Mouse (Mus musculus) MEL (cell line): ENCODE results near the gene Notch2.

Source experiments
- CTCF ChIP-seq, 3 experiments: IDR thresholded peaks in 2 of 3; conservative IDR thresholded peaks in 1 of 3; 2 replicates each; pipeline ENCODE4 v1.5.1; 2011 to 2012; ENCODE audit warnings: low read length in 3 of 3, low read depth in 2 of 3, mild to moderate bottlenecking in 2 of 3, improper control_type of control experiment in 1 of 3, inconsistent platforms in 1 of 3, mixed read lengths in 1 of 3, moderate library complexity in 1 of 3; ENCODE audit not compliant: control insufficient read depth in 1 of 3, insufficient read depth in 1 of 3, poor library complexity in 1 of 3, severe bottlenecking in 1 of 3
- GATA1 ChIP-seq: IDR thresholded peaks from 2 replicates; pipeline ENCODE4 v1.6.1; 2011; ENCODE audit warnings: low read depth, low read length, improper control_type of control experiment
- HCFC1 ChIP-seq: IDR thresholded peaks from 2 replicates; pipeline ENCODE4 v1.6.1; 2012; ENCODE audit warnings: low read depth, mild to moderate bottlenecking, inconsistent platforms, low read length, improper control_type of control experiment, moderate library complexity
- POLR2A ChIP-seq, 2 experiments: IDR thresholded peaks; 2 replicates each; pipeline ENCODE4 v1.6.1; 2011 to 2012; ENCODE audit warnings: low read length in 2 of 2, mild to moderate bottlenecking in 2 of 2, control low read depth in 1 of 2, improper control_type of control experiment in 1 of 2, low read depth in 1 of 2, moderate library complexity in 1 of 2; ENCODE audit not compliant: control insufficient read depth in 1 of 2, insufficient read depth in 1 of 2, poor library complexity in 1 of 2
- TAL1 ChIP-seq: IDR thresholded peaks from 2 replicates; pipeline ENCODE4 v1.6.1; 2012; ENCODE audit warnings: mild to moderate bottlenecking, inconsistent platforms, low read length, moderate library complexity, mixed read lengths
- USF1 ChIP-seq: IDR thresholded peaks from 2 replicates; pipeline ENCODE4 v1.6.1; 2014; ENCODE audit warnings: low read depth, mild to moderate bottlenecking, inconsistent platforms, low read length, improper control_type of control experiment, moderate library complexity

- TF ChIP-seq POLR2A (IDR thresholded peaks at IDR 0.05; ENCODE audit: control insufficient read depth in 1 of 2, insufficient read depth in 1 of 2, low read depth in 1 of 2, low read length in 2 of 2, poor library complexity in 1 of 2), result no peak
- no peak for TF ChIP-seq GATA1
- TF ChIP-seq CTCF (IDR thresholded peaks at IDR 0.05 in 2 of 3, conservative IDR thresholded peaks at IDR 0.05 in 1 of 3; ENCODE audit: control insufficient read depth in 1 of 3, insufficient read depth in 1 of 3, low read depth in 2 of 3, low read length in 3 of 3, poor library complexity in 1 of 3, severe bottlenecking in 1 of 3), result peak; percentile 72 to 86 (median 81)
- TF ChIP-seq HCFC1, result no peak
- no peak for TF ChIP-seq TAL1
- no peak for TF ChIP-seq USF1
These were observed 167.5 kb downstream of the Notch2 start for GRCm38 (mm10) chr3:98180805-98181204.
